Mouse (Mus musculus): Measurements from ENCODE around the gene Hoxa7.

Gene Hoxa7

GRCm38 (mm10) chr6:52221337-52221992 lies at the start of gene Hoxa7:
Gene Hoxa7 (minus strand): TSS chr6:52221854.
- peak; percentile 54 for DNase-seq

- peak; percentile 24 for DNase-seq
These were observed 49.1 kb upstream of the Hoxa7 start for GRCm38 (mm10) chr6:52270494-52271480.

GRCm38 (mm10) chr6:52268756-52269155 lies 47.1 kb upstream of the Hoxa7 start:
- no peak for DNase-seq

DNA sequence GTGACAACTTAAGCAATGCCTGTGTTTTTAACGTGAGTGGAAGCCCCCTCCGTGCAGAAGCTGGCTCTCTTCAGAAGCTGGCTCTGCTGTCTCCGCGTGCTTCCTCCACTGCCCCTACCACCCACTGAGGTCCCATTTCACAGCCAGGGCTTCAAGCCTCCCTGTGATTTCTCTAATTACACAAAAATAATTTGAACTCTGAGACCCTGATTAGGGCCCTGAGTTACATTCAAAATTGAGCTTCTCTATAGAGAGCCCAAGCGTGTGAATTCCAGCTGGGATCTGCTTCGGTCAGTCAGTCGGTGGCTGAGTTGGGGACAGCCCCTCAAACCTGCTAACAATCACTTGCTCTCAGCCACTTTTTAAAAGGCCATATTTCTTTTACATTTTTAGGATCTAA lies 46.7 kb upstream of the Hoxa7 start:
- no peak for DNase-seq

DNA sequence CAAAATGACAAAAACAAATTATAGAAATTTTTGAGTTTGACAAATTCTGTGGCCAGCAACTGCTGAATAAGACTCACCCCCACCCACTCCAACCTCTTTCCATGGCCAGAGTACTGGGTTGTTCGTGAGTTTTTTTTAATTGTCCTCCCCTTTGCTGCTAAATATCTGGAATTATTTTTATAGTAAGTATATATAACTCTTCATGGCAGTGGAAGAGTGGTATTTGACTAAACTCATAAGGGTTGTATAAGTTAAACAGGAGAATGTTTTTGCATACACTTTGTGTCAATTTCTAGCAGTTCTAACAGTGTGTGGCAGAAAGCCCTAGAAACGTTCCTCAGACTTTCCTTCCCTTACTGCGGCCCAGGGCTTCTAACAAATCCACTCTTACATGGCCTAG lies 46.0 kb upstream of the Hoxa7 start:
- DNase-seq: no peak

GRCm38 (mm10) chr6:52267221-52267620 lies 45.6 kb upstream of the Hoxa7 start:
- no peak for DNase-seq

GRCm38 (mm10) chr6:52266666-52266985 lies 45.0 kb upstream of the Hoxa7 start:
- no peak for DNase-seq

DNA sequence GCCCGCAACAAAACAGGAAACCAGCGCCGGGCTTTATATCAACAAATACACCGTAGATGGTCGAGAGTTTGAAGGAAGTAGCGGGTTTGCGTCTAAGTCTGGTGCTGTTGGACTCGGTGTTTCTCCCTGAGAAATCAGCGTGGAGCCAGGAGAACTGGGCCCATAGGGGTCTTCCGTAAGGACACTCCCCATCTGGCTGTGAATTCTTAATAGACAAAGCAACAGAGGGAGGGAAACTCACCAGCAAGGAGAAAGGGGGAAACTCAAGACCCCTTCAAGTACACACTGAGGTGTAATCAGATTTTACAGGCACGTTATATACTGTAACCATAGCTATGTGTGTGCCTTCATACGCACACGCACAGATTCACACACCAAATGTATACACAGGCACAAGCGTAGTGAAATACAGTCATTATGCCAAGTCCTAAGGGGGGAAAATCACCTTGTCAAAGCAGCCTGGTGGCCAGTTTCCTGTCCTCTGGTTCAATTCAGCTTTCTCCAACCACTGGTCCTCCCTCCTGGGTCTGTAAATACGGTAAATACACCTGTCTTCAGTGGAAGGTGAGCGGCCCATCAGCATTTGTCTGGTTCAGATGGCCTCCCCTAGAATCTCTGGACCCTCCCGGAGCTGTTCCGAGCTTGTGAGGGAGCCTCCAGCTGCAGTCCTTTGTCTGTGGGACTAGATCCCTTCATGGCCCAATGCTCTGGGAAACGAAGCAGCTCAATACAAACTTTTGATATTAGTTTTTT lies 44.4 kb upstream of the Hoxa7 start:
- no peak for DNase-seq

- DNase-seq: no peak
These were observed 43.8 kb upstream of the Hoxa7 start for GRCm38 (mm10) chr6:52265306-52265912.

DNA sequence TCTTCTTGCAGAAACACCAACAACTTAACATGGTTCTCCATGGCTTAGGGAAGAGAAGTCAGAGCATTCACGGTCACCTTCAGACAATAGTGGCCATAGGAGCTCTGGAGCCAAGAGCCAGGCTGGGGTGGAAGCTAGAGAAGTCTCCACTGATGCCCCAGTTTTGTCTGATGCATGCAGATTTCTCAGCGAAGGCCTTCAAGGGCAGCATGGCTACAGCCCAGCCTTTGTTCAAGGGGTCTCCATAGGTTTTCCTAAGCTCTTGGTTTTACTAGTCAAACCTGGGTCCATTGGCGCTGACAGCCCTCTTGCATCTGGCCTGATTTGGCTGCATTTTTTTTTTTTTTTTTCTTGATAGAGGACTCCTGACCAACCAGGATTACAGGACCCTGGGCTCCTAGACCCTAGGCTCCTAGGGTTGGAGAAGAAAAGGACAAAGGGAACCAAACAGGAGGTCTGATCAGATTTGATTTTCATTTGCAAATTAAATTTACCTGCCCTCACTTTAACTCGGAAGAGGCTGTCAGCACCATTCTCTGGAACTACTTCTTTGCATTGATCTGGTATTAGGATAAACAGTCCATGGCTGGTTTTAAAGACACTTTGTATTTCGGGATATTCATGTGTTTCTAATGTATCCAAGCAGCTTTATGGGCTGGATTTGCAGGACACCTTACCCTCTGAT lies 42.6 kb upstream of the Hoxa7 start:
- no peak for DNase-seq

- no peak for DNase-seq
These were observed 41.6 kb upstream of the Hoxa7 start for GRCm38 (mm10) chr6:52263321-52263585.

DNA sequence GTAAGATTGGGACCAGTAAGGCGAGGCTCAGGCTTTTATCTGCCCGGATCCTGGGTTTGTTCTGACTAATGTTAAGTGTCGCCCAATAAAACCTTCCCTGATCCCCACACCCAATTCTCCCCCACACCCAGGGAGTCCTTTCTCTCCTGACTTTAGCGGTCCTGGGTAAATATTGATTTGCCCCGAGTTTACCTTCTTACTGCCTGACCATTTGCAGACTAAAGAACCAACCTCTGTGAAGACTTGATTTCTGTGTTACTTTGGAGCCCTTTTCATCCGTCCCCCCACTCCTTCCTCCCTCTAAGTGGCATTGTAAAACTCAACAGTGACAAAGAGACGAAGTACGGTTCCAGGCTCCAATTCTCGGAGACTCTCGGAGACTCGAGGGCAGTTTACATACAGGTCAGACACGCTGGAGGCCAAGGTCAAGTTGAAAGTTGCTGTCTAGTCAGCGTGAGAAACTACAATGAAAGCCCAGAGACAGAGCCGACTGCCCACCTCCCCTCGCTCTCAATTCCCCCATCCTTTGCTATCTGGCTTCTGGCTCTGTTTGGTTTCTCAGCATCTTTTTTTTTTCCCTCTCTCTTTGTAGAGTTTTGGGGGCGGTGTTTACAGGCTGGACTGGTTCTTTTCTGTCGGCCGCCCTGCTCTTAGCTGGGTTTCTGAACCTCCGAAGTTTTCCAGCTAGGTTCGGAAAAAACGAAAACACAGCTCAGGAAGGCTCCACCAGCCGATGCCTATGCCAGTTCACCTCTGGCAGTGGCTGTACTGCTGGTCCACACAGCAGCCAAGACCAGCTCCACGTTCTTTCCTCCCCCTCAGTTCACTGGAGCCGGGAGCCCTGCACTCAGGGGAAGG lies 41.0 kb upstream of the Hoxa7 start:
- no peak for DNase-seq

DNA sequence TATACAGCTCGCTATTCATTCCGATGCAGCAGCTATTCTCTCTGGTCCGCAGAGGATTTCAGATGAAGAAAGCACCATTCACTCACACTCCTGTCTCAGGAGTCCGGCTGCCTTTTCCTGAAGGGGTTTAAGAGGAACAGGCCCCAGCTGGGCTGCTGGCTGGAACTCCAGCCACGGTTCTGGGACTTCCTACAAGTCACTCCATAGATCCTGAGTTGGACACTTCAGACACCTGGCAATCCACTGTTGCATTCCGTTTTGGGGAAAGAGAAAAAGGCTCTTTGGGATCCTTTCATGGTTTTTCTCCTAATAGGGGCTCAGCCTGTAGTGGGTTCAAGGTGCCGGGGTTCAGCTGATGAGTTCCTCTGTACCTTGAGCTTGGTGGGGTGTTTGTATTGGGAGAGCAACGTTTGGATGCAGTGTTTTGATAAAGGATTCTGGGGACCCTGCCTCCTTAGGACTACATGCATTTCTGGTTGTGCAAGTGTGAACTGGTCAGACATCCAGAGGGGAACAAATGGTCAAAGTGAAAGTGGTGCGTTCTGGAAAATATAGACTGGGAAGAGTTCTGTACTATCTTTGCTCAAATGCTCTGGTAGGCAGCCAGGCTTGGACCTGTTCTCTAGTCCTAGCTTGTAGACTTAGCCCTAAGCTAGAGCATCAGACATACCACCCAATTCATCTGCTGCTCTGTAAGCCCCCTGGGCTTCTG lies 40.3 kb upstream of the Hoxa7 start:
- no peak for DNase-seq

DNA sequence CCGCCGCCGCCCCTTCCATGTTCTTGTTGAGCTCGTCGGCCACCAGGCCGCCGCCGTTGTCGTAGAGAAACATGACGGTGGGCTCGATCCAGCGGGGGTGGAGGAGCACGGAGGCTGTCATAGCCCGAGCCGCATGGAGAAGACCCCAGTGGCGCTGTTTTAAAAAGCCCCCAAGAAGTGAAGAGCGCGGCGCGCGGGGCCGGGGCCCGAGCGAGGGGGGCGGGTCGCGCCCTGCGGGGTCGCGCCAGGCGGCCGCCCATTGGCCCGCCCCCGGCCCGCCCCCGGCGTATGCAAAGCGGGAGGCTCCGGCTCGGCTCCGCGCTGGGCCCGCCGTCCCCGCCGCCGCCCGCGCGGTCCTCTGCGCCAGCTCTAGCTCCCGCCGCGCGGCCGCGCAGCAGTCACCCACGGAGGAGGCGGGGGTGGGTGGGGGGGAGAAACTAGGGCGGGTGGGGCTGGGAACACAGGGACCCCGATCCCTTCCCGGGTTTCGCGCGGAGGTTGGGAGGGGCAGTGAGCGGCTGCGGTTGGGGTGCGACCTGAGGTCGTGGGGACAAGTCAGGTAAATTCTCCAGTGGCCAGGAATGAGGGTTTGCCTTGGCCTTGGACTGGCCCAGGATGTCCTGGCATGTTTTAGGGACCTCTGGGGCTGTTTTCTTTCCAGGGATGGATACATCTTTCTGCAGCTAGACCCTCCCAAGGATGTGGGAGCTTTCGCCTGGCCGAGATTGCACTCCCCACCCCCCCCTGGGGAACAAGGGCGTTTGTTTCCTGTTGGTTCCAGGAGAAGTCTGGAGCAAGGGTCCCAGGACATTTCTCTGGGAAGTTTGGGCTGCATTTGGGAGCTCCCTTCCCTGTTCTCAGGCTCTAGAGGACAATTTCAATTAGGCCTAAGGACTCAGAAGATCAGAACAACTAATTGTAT lies 39.3 kb upstream of the Hoxa7 start, which contains the start of gene Hoxa13:
Gene Hoxa13 (minus strand): TSS at position 227 of the 922 bp plus-strand sequence.
- DNase-seq: no peak

DNA sequence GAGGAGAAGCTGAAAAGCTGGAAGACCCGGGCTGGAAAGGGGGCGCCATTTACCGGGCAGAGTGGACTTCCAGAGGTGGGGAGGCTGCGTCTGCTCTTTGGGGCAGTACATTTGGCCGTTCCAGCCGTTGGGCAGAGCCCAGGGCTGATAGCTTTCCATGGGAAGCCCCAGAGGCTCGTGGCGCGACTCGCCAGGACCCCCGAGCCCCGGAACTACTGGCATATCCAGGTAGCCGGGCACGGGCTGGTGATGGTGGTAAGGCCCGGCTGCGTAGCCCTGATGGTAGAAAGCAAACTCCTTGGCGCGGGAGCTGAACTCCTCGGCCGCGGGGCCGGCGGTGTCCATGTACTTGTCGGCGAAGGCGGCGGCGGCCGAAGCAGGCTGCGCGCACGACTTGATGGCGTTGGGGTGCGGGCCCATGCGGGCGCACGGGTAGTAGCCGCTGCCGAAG lies 38.2 kb upstream of the Hoxa7 start:
- DNase-seq: no peak

GRCm38 (mm10) chr6:52259081-52259790 lies 37.6 kb upstream of the Hoxa7 start:
- no peak for DNase-seq

DNA sequence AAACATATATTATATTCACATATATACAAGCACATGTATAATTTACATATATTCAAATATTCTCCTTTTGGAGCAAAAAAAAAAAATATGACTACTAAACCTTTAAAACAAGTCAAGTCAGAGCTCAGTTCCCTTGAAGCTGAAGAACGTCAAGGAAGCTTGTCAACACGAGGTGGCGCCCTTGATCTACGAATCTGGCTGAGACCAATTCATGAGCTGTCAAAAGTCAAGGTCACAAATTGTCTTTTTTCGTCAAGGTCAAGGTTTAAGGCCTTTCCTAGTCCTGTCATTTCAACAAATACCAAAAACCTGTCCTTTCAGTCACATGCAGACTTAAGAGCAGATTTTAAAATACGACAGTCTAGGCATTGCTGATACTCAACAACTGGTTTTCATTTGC lies 35.3 kb upstream of the Hoxa7 start:
- DNase-seq: peak; percentile 50

- no peak for DNase-seq
These were observed 32.2 kb upstream of the Hoxa7 start for GRCm38 (mm10) chr6:52253511-52254500.
